Mouse (Mus musculus) embryonic facial prominence, embryonic 11.5 days (tissue): ENCODE results near the gene Neurod1. TPM values are rescaled to one million over a fixed set of nuclear protein-coding genes. Genes with fewer than 3 reads are reported as not detected.

ENCODE experiments used
- ATAC-seq: fragments of 200-750 bp; cut with Nextera tagmentation; replicated peaks from 2 replicates; pipeline ENCODE4 v1.8.0; 2017; ENCODE audit warnings: low read depth; ENCODE audit not compliant: insufficient number of reproducible peaks, low FRiP score, low TSS enrichment
- DNase-seq: peaks from one replicate; pipeline ENCODE4 v3.0.0-alpha.2; 2015; ENCODE audit warnings: low spot score
- H3K27ac ChIP-seq: fragments of 300-500 bp; sonication (generic); replicated peaks from 2 replicates; pipeline ENCODE4 v1.5.1; 2014; ENCODE audit warnings: mild to moderate bottlenecking, low read depth, low read length, control low read depth
- H3K27me3 ChIP-seq: fragments of 300-500 bp; sonication (generic); 2 replicates; pipeline ENCODE4 v1.6.1; 2014; ENCODE audit warnings: mild to moderate bottlenecking, low read length, moderate library complexity, mixed read lengths; ENCODE audit not compliant: control insufficient read depth, insufficient read depth
- H3K36me3 ChIP-seq: fragments of 300-500 bp; sonication (generic); replicated peaks from 2 replicates; pipeline ENCODE4 v1.6.1; 2014; ENCODE audit warnings: low read depth, mild to moderate bottlenecking, low read length, moderate library complexity, mixed read lengths; ENCODE audit not compliant: control insufficient read depth, insufficient read depth
- H3K4me1 ChIP-seq: fragments of 300-500 bp; sonication (generic); 2 replicates; pipeline ENCODE4 v1.6.1; 2014; ENCODE audit warnings: low read length, mixed read lengths; ENCODE audit not compliant: control insufficient read depth, insufficient read depth
- H3K4me2 ChIP-seq: fragments of 300-500 bp; sonication (generic); 2 replicates; pipeline ENCODE4 v1.6.1; 2014; ENCODE audit warnings: low read depth, mild to moderate bottlenecking, control low read depth, low read length, moderate library complexity
- H3K4me3 ChIP-seq: fragments of 300-500 bp; sonication (generic); 2 replicates; pipeline ENCODE4 v1.5.1; 2014; ENCODE audit warnings: low read depth, low read length, control low read depth
- H3K9ac ChIP-seq: fragments of 300-500 bp; sonication (generic); replicated peaks from 2 replicates; pipeline ENCODE4 v1.6.1; 2014; ENCODE audit warnings: mild to moderate bottlenecking, control low read depth, low read length
- H3K9me3 ChIP-seq: fragments of 300-500 bp; sonication (generic); replicated peaks from 2 replicates; pipeline ENCODE4 v1.6.1; 2016; ENCODE audit warnings: mild to moderate bottlenecking, low read length, inconsistent platforms, mixed read lengths; ENCODE audit not compliant: control insufficient read depth
- WGBS: fragments of 180-500 bp; shearing (Covaris S2); extraction: QIAGEN DNeasy Blood & Tissue Kit; methylation state at CpG from one replicate; pipeline ENCODE4 v1.1.7; 2014; 5-methylcytosine and 5-hydroxymethylcytosine counted together
- polyA plus RNA-seq: library from polyadenylated mRNA; unstranded; fragments of >200 nt; fragmentation: Nextera tagmentation; extraction: Ambion mirVana; gene quantifications from 2 replicates; pipeline ENCODE4 v1.2.1, GENCODE M21; 2014

Gene Neurod1
- polyA plus RNA-seq, 1 experiment from 2014 or later = 23.6 TPM

DNA sequence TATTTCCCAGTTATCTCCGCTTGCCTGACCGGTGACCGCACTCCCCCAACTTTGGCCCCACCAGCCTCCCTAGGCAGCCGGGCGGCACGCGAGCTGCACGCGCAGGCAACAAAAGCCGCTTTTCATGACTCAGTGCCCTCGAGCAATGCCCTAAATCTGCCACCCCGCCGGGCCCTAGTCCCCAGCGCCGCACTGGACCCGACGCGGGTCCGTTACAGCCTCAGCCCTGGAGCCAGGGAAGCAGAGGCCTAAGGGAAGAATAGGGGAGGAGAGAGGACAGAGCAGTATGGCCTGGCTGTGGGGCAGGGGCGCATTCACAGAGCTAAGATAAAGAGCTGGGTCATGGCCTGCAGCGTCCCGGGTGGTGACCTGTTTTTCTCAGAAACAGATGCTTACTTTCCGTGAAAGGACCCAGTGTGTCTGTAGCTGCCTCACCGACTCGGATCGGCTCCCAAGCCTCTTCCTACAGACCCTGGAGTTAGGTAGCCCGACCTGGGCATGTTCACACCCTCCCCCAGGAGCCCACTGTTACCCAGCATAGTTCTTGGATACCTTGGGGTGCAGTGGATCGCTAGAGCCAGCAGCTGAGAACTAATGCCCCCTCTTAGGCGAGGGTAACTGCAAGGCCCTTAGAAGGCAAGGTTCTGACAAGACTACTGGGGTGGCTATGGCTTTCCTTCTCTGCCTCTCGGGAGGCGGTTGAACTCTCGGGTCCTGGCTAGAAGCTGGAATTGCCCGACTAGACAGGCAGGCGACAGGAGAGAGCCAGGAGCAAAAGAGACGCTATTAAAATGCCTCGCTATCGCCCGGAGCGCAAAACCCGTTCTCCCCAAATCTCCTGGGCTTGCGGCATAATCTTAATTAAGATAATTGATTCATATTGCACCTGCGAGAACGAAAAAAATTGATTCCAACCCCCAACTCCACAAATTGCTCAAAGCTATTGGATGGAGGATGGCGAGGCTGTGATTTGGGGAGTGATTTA lies 2.8 kb upstream of the Neurod1 start:
- H3K27me3 ChIP-seq = peaks cover 64% of the 10 kb centered on the region

DNA sequence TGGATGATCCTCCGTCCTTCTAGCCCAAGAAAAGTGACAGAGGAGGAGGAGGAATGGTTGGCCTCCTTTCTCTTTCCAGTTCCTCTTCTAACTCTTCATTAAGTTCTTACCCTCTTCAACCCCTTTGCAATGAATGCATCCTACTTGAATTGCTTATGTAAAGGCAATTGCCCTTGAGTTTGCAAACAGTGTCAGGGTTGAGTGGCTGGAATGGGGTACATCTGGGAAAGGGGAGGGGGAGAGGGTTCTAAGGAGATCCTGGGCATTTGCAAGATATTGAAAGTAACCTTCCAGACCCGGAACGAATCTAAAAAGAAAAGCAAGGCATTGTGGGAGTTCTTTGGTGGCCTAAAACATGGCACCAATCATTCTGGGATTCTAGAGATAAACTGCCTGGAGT lies 1.4 kb upstream of the Neurod1 start:
- ATAC-seq (no peak), DNase-seq (no peak)
- H3K36me3 ChIP-seq = no peaks in the 10 kb centered on the region
- peaks cover 66% of the 10 kb centered on the region for H3K27me3 ChIP-seq
- H3K4me2 ChIP-seq = no peak overlapping the region
- no peak overlapping the region for H3K4me3 ChIP-seq
- no peak overlapping the region for H3K9ac ChIP-seq
- peaks cover 2% of the 10 kb centered on the region; the same call in 1 of the 2 replicates for H3K4me1 ChIP-seq
- 18% methylated on average over 3 of the region's 3 CpGs for WGBS
- no peaks in the 10 kb centered on the region for H3K9me3 ChIP-seq
- H3K27ac ChIP-seq = no peak overlapping the region; the same call in 1 of the 2 replicates

More for the DNA sequence above, 2.8 kb upstream of the Neurod1 start:
- 0 out of 2 replicates have a peak, but pooled peaks have one; percentile 38 for ATAC-seq
- no peak overlapping the region for H3K27ac ChIP-seq
- H3K4me1 ChIP-seq = peaks cover 2% of the 10 kb centered on the region; the same call in 1 of the 2 replicates
- H3K4me3 ChIP-seq = no peak overlapping the region
- no peaks in the 10 kb centered on the region for H3K36me3 ChIP-seq
- H3K9ac ChIP-seq = no peak overlapping the region
- WGBS = 2% methylated on average over 44 of the region's 44 CpGs
- peak overlapping the region; percentile 17; the same call in 1 of the 2 replicates for H3K4me2 ChIP-seq
- no peaks in the 10 kb centered on the region for H3K9me3 ChIP-seq
- DNase-seq = peak; percentile 30

DNA sequence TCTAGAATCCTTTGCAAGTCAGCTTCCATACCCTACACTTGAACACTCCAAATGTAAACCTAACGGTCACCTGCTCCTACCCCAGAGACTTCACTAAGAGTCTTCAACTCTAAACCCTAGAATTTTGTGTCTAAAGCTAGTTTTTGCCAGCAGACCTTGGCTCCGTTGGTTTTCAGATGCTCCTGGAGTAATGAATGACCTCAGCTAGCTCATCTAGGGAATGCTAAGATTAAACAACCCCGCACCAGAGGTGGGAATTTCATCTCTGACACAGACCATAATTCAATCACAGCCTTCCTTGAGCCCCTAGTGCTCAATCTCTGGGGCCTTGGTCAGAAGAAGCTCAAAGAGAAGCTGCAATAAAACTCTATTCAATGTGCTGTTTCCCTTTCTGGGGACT lies 883 bp upstream of the Neurod1 start:
- H3K9me3 ChIP-seq = no peaks in the 10 kb centered on the region
- no peak overlapping the region for H3K27ac ChIP-seq
- 70% methylated on average over 3 of the region's 3 CpGs for WGBS
- peaks cover 66% of the 10 kb centered on the region for H3K27me3 ChIP-seq
- peaks cover 2% of the 10 kb centered on the region; the same call in 1 of the 2 replicates for H3K4me1 ChIP-seq
- no peak for ATAC-seq
- DNase-seq = no peak
- H3K9ac ChIP-seq = no peak overlapping the region
- no peak overlapping the region for H3K4me3 ChIP-seq
- H3K36me3 ChIP-seq = no peaks in the 10 kb centered on the region
- no peak overlapping the region for H3K4me2 ChIP-seq

DNA sequence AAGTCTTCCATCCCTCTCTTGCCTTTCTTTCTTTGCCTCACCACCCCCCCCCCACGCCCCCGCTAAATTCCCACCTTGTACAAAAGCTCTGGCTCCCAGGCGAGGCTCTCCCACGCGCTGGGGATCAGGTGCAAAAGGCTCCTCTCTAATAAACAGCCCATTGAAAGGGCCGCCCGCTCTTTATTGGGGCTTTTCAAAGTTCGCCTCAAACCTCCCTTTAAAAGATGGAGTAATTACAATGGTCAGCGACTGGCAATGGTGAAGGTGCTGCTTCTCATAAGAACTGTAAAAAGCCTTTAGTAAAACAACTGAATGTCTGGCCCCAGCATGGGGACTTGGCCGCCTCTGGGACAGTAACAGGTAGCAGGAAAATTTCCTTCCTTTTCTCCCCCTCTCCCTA lies 905 bp downstream of the Neurod1 start:
- no peak overlapping the region for H3K9ac ChIP-seq
- H3K36me3 ChIP-seq = no peaks in the 10 kb centered on the region
- H3K4me3 ChIP-seq = peak overlapping the region; percentile 1; the same call in 1 of the 2 replicates
- H3K4me1 ChIP-seq = peaks cover 2% of the 10 kb centered on the region; the same call in 1 of the 2 replicates
- ATAC-seq (no peak), DNase-seq (no peak)
- 4% methylated on average over 9 of the region's 10 CpGs for WGBS
- H3K27ac ChIP-seq = no peak overlapping the region
- H3K4me2 ChIP-seq = no peak overlapping the region
- peaks cover 63% of the 10 kb centered on the region for H3K27me3 ChIP-seq
- H3K9me3 ChIP-seq = no peaks in the 10 kb centered on the region

DNA sequence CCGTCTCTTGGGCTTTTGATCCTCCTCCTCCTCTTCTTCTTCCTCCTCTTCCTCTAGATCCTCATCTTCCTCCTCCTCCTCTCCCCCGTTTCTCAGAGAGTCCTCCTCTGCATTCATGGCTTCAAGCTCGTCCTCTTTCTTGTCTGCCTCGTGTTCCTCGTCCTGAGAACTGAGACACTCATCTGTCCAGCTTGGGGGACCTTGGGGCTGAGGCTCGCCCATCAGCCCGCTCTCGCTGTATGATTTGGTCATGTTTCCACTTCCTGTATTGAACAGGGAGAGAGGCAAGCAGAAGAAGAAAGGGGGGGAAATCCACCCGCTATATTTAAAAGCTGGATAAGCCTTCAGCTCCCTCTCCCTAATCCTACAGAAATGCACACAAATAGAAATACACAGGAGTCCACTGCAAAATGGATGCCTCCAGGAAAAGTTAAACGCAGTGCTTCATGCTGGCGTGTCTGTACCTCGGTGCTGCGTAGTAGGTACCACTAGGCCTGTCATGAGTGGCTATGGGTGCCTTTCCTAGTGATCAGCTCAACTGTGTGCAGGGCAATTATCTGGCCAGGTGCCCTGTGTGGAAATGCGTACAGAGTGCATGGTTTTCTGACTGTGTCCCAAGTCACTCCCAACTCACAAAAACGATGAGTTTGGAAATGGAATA lies 1.6 kb downstream of the Neurod1 start:
- 10% methylated on average over 15 of the region's 15 CpGs for WGBS
- H3K27ac ChIP-seq = no peak overlapping the region
- H3K36me3 ChIP-seq = no peaks in the 10 kb centered on the region
- no peaks in the 10 kb centered on the region for H3K9me3 ChIP-seq
- no peak overlapping the region; the same call in 1 of the 2 replicates for H3K9ac ChIP-seq
- H3K4me2 ChIP-seq = no peak overlapping the region
- no peak for ATAC-seq
- H3K4me1 ChIP-seq = peaks cover 2% of the 10 kb centered on the region; the same call in 1 of the 2 replicates
- DNase-seq = no peak
- peaks cover 57% of the 10 kb centered on the region for H3K27me3 ChIP-seq
- H3K4me3 ChIP-seq = peak overlapping the region; percentile 3; the same call in 1 of the 2 replicates

DNA sequence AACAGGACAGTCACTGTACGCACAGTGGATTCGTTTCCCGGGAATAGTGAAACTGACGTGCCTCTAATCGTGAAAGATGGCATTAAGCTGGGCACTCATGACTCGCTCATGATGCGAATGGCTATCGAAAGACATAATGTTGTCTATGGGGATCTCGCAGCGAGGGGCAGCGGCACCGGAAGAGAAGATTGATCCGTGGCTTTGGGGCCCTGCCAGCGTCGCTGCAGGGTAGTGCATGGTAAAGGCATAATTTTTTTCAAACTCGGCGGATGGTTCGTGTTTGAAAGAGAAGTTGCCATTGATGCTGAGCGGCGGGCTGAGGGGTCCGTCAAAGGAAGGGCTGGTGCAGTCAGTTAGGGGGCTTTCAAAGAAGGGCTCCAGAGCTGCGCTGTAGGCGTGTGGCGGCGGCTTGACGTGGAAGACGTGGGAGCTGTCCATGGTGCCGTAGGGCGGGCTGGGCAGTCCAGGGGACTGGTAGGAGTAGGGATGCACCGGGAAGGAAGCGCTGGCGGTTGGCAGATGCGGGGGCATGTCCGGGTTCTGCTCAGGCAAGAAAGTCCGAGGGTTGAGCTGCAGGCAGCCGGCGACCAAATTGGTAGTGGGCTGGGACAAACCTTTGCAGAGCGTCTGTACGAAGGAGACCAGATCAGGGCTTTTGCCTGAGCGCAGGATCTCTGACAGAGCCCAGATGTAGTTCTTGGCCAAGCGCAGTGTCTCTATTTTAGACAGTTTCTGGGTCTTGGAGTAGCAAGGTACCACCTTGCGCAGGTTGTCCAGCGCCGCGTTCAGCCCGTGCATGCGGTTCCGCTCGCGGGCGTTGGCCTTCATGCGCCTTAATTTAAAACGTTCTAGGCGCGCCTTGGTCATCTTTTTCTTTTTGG lies 2.4 kb downstream of the Neurod1 start:
- Histone ChIP-seq H3K9me3 (no peaks in the 10 kb centered on the region), H3K9ac (no peak overlapping the region), H3K27me3 (peaks cover 49% of the 10 kb centered on the region), H3K4me1 (peaks cover 2% of the 10 kb centered on the region; the same call in 1 of the 2 replicates), H3K4me2 (peak overlapping the region; percentile 24), H3K4me3 (peak overlapping the region; percentile 3), H3K27ac (no peak overlapping the region), H3K36me3 (no peaks in the 10 kb centered on the region)
- WGBS = 3% methylated on average over 55 of the region's 55 CpGs
- ATAC-seq (peak; percentile 76), DNase-seq (peak; percentile 93)

DNA sequence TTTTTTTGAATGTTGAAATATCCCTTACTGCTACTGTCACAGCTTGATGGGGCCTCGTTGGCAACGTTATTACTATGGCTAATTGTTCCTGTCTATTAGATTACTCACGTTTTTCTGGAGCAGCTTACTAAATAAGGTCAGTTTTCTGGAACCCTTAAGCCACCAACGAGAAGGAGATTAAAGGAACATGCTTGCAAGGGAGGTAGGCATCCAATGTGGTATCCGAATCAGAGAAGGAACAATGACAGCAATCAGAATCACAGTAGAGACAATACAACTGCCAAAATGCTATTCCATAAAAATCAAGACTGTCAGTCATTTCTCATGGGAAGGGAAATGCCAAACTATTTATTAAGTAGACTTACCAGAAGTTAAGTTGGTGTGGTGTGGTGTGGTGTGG lies 5.1 kb downstream of the Neurod1 start:
- Histone ChIP-seq H3K4me1 (no peaks in the 10 kb centered on the region), H3K4me3 (no peak overlapping the region), H3K27ac (no peak overlapping the region), H3K36me3 (no peaks in the 10 kb centered on the region), H3K9ac (no peak overlapping the region), H3K9me3 (no peaks in the 10 kb centered on the region), H3K4me2 (no peak overlapping the region), H3K27me3 (peaks cover 23% of the 10 kb centered on the region)
- DNase-seq (no peak), ATAC-seq (no peak)
- 43% methylated on average over 5 of the region's 5 CpGs for WGBS
